Mouse (Mus musculus): Measurements from ENCODE around the gene Morn5.

GRCm38 (mm10) chr2:36108615-36109014 is 59.4 kb downstream of the Morn5 start:
- TF ChIP-seq GATA1 (IDR thresholded peaks at IDR 0.05; ENCODE audit: borderline replicate concordance, low read length) (no peak), FLI1 (IDR thresholded peaks at IDR 0.05; ENCODE audit: low read length) (no peak)

All from megakaryocyte, embryonic 14.5 days (primary cell).